Mouse (Mus musculus) spleen, adult 18-20 months (tissue): ENCODE data around the gene Vmn1r225.
"Not testable (repeated sequence)": the region's sequence is repeated elsewhere in the genome, so short reads cannot be mapped to it uniquely, and the experiment has no call there.

Source experiments
- DNase-seq, 2 experiments: peaks; one replicate each; pipeline ENCODE4 v3.0.0; 2022; ENCODE audit warnings: mixed read lengths in 2 of 2

The Vmn1r225 gene

GRCm38 (mm10) chr17:20497858-20498257, at the start of gene Vmn1r225:
TSS of gene Vmn1r225 (plus strand) at chr17:20498158.
- DNase-seq: no peak

GRCm38 (mm10) chr17:20473311-20473710, 24.6 kb upstream of the Vmn1r225 start:
- DNase-seq: no peak

- DNase-seq: no peak
These were observed 16.7 kb upstream of the Vmn1r225 start, which contains the start of gene Vmn2r108 for GRCm38 (mm10) chr17:20481231-20481630. TSS of gene Vmn2r108 (minus strand) at chr17:20481331.

GRCm38 (mm10) chr17:20508247-20508646, 10.3 kb downstream of the Vmn1r225 start:
- not testable (repeated sequence) for DNase-seq
